Mouse (Mus musculus) gonadal fat pad, adult 2 months (tissue): Measurements from ENCODE around the gene Tuba1c. TPM values are rescaled to one million over a fixed set of nuclear protein-coding genes. Genes with fewer than 3 reads are reported as not detected.
A peak's percentile ranks its signal among the peaks of the same experiment; 100 is the strongest.
"Not testable (repeated sequence)": the region's sequence is repeated elsewhere in the genome, so short reads cannot be mapped to it uniquely, and the experiment has no call there.

ENCODE experiments used
- DNase-seq: peaks from one replicate; pipeline ENCODE4 v3.0.0-alpha.2; 2012; ENCODE audit warnings: low read depth
- polyA plus RNA-seq: library from polyadenylated mRNA; depleted of rRNA; stranded (reverse); fragments of >200 nt; gene quantifications from 2 replicates; pipeline ENCODE4 v1.2.3, GENCODE M21; 2012

Gene Tuba1c
- polyA plus RNA-seq, 1 experiment = 263 TPM

DNA sequence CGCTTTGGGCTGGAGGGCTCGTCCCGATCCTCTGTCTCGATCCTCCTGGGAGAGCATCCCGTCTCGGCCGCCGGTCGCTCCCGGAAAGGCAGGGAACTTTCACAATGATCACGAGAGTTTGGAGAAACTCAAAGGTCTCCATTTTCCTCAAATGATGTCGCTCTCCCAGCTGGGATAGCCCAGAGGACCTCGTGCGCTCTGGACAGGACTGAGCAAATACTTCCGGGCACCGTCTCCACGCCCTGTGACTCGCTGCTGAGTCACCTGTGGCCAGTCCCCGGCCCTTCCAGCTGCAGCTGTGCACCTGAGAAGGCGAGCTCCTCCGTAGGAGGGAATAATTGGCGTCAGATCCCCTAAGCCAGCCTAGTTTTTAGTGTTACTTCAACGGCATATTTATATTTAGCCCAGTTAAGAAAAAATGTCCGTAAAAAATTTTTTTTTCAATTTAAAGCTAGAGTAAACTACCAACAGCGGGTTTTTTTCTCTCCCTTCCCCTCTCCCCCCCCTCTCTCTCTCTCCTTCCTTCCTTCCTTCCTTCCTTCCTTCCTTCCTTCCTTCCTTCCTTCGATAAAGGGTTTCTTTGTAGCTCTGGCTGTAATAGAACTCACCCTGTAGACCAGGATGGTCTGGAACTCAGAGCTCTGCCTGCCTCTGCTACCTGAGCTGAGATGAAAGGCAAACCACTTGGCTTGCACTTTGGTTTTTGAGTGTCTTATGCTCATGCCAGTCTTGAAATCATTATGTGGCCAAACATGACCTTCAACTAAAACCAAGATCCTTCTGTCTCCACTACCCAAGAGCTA, 1.1 kb downstream of the Tuba1c start:
- no peak for DNase-seq

DNA sequence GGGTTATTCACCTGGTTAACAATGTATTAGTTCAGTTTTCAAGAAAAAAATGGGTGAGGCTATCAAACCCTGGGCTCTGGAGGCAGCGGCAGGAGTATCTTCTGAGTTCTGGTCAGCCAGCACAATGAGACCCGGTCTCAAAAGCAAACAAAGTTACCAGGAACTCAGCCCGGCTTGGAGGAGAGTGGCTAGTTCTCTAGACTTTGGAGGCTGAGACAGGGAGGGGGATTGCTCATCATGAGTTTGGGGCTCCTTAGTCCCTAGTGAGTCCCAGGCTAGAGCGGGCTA, 1.6 kb downstream of the Tuba1c start:
- DNase-seq = no peak

DNA sequence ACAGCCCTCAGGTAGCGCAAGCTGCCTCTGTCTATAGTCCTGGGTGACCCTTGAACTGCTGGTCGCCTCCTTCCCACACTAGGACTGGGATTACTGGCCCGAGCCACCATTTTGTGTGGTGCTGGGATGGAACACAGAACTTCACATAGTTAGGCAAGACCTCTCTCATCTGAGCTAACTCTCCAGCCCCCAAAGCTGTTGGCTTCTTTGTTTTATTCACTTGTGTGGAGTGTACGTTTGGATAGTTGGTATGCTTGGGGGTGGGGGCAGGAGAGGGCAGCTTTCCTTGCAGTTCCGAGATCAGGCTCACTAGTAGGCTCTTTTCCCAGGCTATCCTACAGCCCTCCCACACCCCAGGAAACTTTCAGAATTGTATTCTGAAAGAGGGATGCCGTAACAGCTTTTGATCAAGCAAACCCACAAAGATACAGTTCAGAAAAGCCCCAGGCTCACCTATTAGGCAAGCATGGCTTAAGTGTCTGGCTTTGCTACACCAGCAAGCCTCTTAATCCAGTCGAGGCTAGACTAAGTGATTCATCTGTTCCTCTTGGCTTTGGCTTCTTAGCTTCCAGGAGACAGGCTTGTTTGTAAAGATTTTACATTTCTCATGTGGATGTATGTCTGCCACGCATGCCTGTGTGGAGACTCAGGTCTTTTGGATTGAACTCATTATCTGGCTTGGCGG, 2.5 kb downstream of the Tuba1c start:
- DNase-seq = peak; percentile 99

GRCm38 (mm10) chr15:99032726-99033250, 3.1 kb downstream of the Tuba1c start:
- DNase-seq = no peak

DNA sequence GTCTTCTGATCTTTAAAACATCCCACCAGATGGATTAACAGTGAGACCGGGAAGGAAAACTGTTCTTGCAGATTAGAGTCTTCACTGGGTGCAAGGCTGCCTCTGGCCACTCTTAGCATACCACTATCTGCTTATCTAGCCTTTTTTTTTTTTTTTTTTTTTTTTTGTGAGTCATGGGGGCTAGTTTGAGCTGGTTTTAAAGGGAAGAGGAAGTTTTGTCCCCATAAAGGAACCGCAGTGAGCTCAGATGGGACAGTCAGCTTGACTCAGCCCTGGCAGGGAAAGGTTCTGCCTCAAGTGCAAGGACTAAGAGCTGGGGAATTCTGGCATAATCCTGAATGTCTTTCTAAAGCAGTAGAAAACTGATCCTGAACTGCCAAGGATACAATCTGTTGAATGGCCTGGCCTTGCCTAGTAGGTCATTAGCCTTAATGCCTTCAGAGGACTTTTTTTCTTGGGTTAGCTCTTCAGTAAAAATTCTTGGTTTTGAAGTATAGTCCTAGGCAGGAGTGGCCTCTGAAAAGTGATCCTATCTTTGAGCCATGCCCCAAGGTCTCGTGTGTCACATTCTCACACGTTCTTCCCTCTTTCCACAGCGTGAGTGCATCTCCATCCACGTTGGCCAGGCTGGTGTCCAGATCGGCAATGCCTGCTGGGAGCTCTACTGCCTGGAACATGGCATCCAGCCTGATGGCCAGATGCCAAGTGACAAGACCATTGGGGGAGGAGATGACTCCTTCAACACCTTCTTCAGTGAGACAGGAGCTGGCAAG, 4.0 kb downstream of the Tuba1c start:
- DNase-seq = no peak

DNA sequence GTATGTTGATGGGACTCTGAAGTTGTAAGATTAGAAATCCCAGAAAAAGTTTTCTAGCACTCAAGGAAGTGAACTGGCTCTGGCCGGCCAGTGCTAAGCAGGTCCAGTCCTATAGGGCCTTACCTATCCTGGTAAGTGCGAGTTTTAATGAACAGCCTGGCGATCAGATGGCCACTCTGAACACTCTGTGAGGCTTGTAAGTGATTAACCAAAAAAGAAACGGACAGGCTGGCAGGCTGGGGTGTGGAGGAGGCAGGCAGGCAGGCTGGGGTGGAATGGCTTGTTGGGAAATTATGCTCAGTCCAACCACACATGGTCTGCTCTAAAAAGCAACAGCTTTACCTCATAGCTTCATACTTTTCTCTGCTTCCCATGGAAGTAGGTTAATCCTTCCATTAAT, 5.7 kb downstream of the Tuba1c start:
- no peak for DNase-seq

GRCm38 (mm10) chr15:99036249-99036905, 6.7 kb downstream of the Tuba1c start:
- DNase-seq = no peak

DNA sequence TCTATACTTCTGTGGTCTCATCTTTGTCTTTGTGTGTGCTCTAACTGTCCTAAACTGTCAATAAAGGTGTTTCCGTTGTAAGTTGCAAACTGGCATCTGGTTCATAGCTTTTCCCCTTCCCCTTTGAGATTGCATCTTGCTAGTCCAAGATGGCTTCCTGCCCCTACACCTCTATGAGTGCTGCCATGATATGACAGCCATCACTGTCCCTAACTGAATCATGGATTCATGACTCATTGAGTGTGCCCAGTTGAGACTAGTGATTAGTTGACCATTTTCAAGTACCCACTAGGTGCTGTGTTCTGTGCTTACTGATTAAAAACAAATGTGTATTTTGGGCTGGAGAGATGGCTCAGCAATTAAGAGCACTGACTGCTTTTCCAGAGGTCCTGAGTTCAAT, 8.3 kb downstream of the Tuba1c start:
- DNase-seq = no peak

GRCm38 (mm10) chr15:99038797-99039196, 9.1 kb downstream of the Tuba1c start:
- no peak for DNase-seq

DNA sequence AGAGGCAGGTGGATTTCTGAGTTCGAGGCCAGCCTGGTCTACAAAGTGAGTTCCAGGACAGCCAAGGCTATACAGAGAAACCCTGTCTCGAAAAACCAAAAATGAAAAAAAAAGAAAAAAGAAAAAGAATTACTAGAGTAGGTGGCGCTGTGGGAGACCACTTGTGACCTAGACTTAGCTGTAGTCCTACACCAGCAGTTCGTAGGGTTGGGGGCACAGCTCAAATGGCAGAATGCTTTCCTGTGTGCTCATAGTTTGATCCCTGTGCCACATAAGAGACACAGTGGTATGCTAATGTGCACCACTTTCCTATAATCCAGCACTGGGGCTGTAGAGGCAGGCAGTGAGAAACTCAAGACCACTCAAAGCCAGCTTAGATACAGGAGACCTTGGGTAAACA, 9.6 kb downstream of the Tuba1c start:
- DNase-seq = no peak

DNA sequence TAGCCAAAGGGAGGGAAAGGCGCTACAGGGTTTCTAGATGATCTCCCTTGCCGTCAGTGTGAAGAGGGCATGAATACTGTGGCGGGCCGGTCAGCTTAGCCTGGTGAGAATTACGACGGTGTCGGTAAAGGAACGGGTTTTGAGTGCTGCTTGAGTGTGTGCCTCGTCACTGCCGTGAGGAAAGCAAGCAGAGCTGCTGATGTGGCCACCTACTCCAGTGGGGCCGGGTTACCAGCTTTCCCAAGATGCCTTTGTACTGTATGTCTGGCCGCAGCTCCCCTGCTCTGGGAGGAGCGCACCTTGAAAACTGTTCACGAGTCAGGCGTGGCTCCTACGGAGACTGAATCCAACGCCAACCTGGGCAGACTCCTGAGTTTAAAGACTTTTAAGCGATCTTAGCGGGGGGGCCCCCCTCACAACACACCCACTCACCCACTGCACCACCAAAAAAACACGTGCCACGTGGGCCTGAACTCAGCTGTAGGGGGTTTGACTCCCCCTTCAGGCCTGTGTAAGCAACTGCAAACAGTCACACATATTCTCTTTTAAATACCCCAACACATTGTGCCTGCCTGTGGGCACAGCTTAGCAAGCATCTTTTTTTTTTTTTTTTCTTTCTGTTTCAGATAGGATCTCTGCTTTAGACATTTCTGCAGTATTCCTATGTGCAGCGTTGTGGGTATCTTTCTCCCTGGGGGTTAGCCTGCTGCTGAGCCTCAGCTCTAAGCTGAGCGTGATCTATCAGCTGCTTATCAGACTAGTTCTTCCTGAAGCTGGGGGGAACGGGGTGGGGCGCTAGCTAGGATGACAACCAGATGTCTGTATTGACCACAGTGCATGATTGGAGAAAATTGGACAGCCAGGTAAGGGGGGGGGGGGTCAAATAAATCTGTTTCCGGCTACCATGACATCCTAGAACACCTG, 10.6 kb downstream of the Tuba1c start:
- no peak for DNase-seq

GRCm38 (mm10) chr15:99040920-99041856, 11.5 kb downstream of the Tuba1c start:
- no peak for DNase-seq

DNA sequence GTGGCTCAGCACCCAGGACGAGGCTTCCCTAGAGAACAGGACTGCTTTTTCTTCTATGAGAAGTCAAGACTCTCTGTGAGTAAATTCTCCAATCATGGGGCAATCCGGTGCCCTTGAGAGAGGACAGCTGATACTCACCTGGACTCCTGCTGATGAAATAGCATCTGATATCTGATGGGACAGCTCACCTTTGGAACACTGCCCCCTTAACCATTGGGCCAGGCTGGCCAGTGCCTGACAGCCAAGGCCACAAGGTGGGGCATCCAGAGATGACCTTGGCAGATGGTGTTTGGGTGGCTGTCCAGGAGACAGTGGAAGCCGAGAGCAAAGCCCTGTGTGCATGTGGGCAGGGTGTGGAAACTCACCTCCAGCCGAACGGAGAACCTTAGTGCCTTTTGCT, 12.6 kb downstream of the Tuba1c start:
- DNase-seq = no peak

DNA sequence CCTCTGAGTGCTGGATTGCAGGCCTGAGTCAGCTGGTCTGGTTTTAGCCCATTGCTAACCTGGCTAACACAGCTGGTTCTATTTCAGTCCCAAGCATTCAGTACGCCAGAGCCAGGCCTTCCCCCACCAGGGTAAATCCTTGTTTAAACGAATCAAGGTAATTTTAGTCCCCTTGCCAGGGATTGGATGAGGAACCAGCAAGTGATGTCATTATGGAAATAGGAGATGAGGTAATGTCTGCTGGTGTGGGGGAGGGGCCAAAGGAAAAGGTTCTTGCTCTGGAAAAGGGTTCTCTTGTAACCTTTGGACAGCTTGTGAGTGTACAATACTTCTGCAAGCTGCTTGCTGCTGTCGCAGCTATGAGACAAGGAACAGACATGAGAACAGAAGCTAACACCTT, 15.2 kb downstream of the Tuba1c start:
- DNase-seq = no peak

GRCm38 (mm10) chr15:99045734-99046133, 16.0 kb downstream of the Tuba1c start:
- not testable (repeated sequence) for DNase-seq

DNA sequence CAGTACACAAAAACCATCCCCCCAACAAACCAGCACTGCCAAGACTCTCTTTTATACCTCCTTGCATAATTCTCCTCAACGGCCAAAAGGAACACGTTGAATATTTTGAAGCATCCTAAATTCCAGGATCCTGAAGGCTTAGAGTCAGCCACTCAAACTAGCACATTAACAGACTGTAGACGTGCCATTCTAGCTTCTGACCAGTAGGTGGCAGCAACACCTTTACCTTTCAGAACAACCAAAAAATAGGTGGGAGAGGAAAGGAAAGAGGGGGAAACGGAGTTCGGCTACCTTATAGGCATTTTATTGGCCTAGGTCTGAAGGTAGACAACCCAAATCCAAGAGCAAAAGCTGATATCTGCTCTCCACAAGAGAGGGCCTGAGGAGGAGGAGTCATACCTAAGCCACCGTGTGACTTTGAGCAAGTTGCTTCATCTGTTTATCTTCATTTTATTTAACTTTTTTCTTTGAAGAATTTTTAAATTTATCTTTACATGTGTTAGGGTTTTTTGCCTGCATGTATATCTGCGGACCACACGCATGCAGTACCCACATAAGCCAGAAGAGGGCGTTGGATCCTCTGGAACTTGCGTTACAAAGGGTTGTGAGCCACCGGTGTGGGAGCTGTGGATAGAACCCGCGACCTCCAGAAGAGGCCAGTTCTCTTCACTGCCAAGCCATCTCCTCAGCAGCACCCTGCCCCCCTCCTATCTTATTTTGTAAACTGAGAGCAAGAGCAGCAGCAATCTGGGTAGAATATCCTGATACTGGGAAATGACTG, 20.0 kb downstream of the Tuba1c start:
- no peak for DNase-seq

DNA sequence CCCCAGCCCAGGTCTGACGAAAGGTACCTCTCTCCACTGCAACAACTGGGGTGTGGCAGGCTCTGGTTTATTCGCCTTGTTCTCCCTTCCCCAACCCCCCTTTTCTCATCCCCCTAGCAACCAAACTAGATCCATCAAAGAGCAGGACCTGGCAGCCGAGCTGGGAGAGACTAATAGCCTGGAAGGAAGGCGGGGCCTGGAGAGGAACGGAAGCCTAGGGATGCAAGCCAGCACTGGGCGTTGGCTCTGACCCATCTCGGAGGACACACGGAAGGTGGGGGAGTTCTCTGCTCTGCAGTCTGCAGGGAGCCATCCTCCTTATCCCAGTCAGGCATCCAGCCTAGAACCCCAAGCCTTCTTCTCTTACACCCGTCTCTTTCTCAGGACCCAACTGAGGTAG, 23.7 kb downstream of the Tuba1c start:
- DNase-seq = no peak

GRCm38 (mm10) chr15:99055040-99055439, 25.3 kb downstream of the Tuba1c start, which contains the start of gene Prph:
Prph (plus strand) TSS chr15:99055174.
- no peak for DNase-seq

DNA sequence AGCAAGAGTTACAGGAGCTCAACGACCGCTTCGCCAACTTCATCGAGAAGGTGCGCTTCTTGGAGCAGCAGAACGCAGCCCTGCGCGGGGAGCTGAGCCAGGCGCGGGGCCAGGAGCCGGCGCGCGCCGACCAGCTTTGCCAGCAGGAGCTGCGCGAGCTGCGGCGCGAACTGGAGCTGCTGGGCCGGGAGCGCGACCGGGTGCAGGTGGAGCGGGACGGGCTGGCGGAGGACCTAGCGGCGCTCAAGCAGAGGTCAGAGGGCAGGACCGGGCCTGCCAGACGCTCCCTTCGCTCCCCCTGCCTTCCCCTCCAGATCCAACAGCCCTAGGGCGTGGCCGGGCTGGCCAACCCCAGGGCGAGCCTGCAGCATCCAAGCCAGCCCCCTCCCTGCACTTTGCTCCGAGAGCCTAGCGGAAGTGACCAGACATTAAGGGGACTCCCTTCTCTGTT, 25.8 kb downstream of the Tuba1c start:
- DNase-seq = no peak
